Mouse (Mus musculus) midbrain, postnatal 0 days (tissue): ENCODE measurements around the gene Prdm13. TPM values are rescaled to one million over a fixed set of nuclear protein-coding genes. Genes with fewer than 3 reads are reported as not detected.

Experiments used
- ATAC-seq: fragments of 200-750 bp; cut with Nextera tagmentation; 2 replicates; pipeline ENCODE4 v1.8.0; 2017; ENCODE audit warnings: moderate number of reproducible peaks, mild to moderate bottlenecking, moderate TSS enrichment, moderate library complexity; ENCODE audit not compliant: low FRiP score
- DNase-seq: peaks from one replicate; pipeline ENCODE4 v3.0.0-alpha.2; 2015; ENCODE audit warnings: low spot score
- H3K27ac ChIP-seq: fragments of 300-500 bp; sonication (generic); 2 replicates; pipeline ENCODE4 v1.5.1; 2014; ENCODE audit warnings: low read depth, mild to moderate bottlenecking, low read length, mixed read lengths
- H3K27me3 ChIP-seq: fragments of 300-500 bp; sonication (generic); 2 replicates; pipeline ENCODE4 v1.6.1; 2014; ENCODE audit warnings: low read length, control low read depth, mixed read lengths; ENCODE audit not compliant: insufficient read depth
- H3K36me3 ChIP-seq: fragments of 300-500 bp; sonication (generic); 2 replicates; pipeline ENCODE4 v1.6.1; 2014; ENCODE audit warnings: low read length, control low read depth, mixed read lengths; ENCODE audit not compliant: insufficient read depth
- H3K4me1 ChIP-seq: fragments of 300-500 bp; sonication (generic); 2 replicates; pipeline ENCODE4 v1.6.1; 2014; ENCODE audit warnings: mild to moderate bottlenecking, control low read depth, antibody characterized with exemption, low read length, mixed read lengths; ENCODE audit not compliant: insufficient read depth
- H3K4me2 ChIP-seq: fragments of 300-500 bp; sonication (generic); 2 replicates; pipeline ENCODE4 v1.6.1; 2014; ENCODE audit warnings: low read depth, mild to moderate bottlenecking, low read length, mixed read lengths; ENCODE audit not compliant: poor library complexity, severe bottlenecking
- H3K4me3 ChIP-seq: fragments of 300-500 bp; sonication (generic); 2 replicates; pipeline ENCODE4 v1.5.1; 2014; ENCODE audit warnings: low read depth, mild to moderate bottlenecking, low read length, moderate library complexity
- H3K9ac ChIP-seq: fragments of 300-500 bp; sonication (generic); replicated peaks from 2 replicates; pipeline ENCODE4 v1.6.1; 2014; ENCODE audit warnings: mild to moderate bottlenecking, low read length, moderate library complexity, mixed read lengths; ENCODE audit not compliant: poor library complexity, severe bottlenecking
- H3K9me3 ChIP-seq: fragments of 300-500 bp; sonication (generic); 2 replicates; pipeline ENCODE4 v1.6.1; 2016; ENCODE audit warnings: low read length, control low read depth
- CTCF ChIP-seq: IDR thresholded peaks from 2 replicates; pipeline ENCODE4 v1.5.1; 2016; ENCODE audit warnings: antibody characterized with exemption, mild to moderate bottlenecking
- WGBS: fragments of 180-500 bp; shearing (Covaris S2); extraction: QIAGEN DNeasy Blood & Tissue Kit; methylation state at CpG from one replicate; pipeline ENCODE4 v1.1.7; 2014; 5-methylcytosine and 5-hydroxymethylcytosine counted together
- polyA plus RNA-seq: library from polyadenylated mRNA; unstranded; fragments of >200 nt; fragmentation: Nextera tagmentation; extraction: Ambion mirVana; gene quantifications from 2 replicates; pipeline ENCODE4 v1.2.1, GENCODE M21; 2015
- total RNA-seq: library from RNA; depleted of rRNA; stranded (reverse); fragments of >200 nt; gene quantifications from 2 replicates; pipeline ENCODE4 v1.2.3, GENCODE M21; 2014

Prdm13 gene
- total and polyA plus RNA-seq, 2 experiments from 2014 or later = 0.26 to 2.7 TPM

DNA sequence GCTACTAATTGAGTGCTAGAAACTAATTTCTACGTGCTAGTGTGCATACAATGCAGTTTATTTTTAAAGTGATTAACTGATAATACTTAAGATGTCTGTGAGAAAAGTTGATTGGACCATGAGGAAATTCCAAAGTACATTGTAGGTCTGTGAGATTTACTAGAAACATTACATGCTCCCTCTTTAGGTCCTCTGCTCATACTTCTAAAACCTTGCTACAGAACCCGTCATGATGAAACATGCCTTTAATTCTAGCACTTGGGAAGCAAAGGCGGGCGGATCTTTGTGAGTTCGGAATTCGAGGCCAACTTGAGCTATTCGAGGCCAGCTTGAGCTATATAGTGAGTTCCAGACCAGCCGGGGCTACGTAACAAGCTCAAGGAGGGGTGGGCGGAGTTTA lies 4.8 kb downstream of the Prdm13 start:
- WGBS = 6% methylated on average over 10 of the region's 10 CpGs
- DNase-seq (no peak), ATAC-seq (no peak)
- no peak overlapping the region for H3K9ac ChIP-seq
- no peaks in the 10 kb centered on the region for H3K9me3 ChIP-seq
- no peaks in the 10 kb centered on the region for H3K36me3 ChIP-seq
- no peaks in the 10 kb centered on the region for H3K4me1 ChIP-seq
- H3K4me2 ChIP-seq = no peak overlapping the region
- no peak for TF ChIP-seq CTCF
- H3K27me3 ChIP-seq = peaks cover 93% of the 10 kb centered on the region
- H3K4me3 ChIP-seq = no peak overlapping the region
- no peak overlapping the region for H3K27ac ChIP-seq

DNA sequence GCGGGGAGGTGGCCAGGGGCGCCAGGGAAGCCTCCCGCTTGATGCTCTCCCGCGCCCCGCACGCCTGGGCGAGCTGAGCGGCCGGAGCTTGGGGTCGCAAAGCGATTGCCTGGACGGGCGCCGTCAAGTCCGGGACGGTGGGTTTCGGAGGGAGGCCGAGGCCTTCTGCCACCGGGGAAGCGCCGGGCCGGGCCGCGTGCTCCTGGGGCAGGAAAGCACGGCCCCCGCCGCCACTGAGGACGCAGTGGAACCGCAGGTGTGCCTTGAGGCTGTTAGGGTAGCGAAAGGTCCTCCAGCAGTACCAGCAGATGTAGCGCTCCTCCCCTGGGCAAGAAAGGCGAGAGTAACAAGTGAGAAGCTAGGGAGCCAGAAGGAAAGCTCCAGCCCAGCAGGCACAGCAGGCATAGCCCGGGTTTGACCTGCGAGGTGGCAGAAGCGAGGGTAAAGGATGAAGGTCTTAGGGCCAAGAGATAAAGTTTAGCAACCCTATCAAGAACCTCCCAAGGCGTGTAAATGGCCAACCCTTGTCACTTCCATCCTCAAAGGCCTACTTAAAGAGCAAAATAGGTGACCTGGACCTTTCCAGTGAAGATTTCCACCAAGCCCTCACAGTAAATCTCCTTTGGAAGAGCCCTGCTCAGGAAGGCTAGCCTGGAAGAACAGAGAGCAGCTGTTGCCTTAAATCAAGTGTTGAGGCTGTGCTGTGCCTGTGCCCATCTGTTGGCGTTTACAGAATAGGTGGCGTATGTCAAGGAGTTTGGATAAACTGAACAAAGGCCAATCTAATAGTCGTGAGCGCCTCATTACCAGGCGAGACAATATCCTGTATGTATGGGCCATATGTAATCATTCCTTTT lies 5.9 kb downstream of the Prdm13 start:
- H3K9ac ChIP-seq = no peak overlapping the region

DNA sequence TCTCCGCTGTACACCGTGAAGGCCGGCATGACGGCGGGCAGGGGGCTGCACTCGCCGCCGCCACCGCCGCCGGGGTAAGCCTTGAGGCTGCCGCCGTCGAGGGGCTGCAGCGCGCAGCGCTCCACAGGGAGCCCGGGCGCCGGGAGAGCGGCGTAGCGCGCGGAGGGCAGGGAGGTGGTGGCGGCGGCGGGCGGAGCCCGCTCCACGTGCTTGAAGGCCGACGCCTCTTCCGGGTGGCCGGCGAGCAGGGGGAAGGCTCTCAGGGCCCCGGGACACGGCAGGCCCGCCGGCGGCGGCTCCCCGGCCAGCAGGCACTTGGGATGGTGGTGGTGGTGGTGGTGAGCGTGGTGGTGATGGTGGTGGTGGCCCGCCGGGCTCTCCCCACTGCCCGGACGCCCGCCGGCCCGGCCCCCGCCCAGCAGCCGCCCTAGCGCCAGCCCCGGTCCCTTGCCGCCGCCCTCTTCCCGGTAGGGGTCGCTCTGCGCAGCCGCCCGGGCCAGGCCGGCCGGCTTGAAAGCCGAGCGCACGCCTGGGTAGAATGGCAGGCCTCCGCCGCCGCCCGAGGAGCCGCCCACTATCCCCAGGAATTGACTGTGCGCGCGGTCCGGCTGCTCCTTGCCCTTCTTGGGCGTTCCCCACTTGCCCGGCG lies 6.7 kb downstream of the Prdm13 start:
- no peak overlapping the region for H3K9ac ChIP-seq
- H3K27me3 ChIP-seq = peaks cover 85% of the 10 kb centered on the region
- TF ChIP-seq CTCF = no peak
- H3K4me1 ChIP-seq = no peaks in the 10 kb centered on the region
- ATAC-seq (peak; percentile 72), DNase-seq (no peak)
- no peaks in the 10 kb centered on the region for H3K36me3 ChIP-seq
- peak overlapping the region; percentile 36 for H3K4me2 ChIP-seq
- H3K9me3 ChIP-seq = no peaks in the 10 kb centered on the region
- WGBS = 0% methylated on average over 34 of the region's 79 CpGs
- H3K27ac ChIP-seq = no peak overlapping the region
- H3K4me3 ChIP-seq = peak overlapping the region; percentile 25

More for the DNA sequence above, 5.9 kb downstream of the Prdm13 start:
- peaks cover 85% of the 10 kb centered on the region for H3K27me3 ChIP-seq
- no peak overlapping the region; the same call in 1 of the 2 replicates for H3K4me3 ChIP-seq
- DNase-seq (no peak), ATAC-seq (peak; percentile 8; the same call in 1 of the 2 replicates)
- no peaks in the 10 kb centered on the region for H3K9me3 ChIP-seq
- WGBS = 2% methylated on average over 42 of the region's 42 CpGs
- H3K36me3 ChIP-seq = no peaks in the 10 kb centered on the region
- H3K4me2 ChIP-seq = peak overlapping the region; percentile 36
- no peak for TF ChIP-seq CTCF
- no peak overlapping the region for H3K27ac ChIP-seq
- H3K4me1 ChIP-seq = no peaks in the 10 kb centered on the region

DNA sequence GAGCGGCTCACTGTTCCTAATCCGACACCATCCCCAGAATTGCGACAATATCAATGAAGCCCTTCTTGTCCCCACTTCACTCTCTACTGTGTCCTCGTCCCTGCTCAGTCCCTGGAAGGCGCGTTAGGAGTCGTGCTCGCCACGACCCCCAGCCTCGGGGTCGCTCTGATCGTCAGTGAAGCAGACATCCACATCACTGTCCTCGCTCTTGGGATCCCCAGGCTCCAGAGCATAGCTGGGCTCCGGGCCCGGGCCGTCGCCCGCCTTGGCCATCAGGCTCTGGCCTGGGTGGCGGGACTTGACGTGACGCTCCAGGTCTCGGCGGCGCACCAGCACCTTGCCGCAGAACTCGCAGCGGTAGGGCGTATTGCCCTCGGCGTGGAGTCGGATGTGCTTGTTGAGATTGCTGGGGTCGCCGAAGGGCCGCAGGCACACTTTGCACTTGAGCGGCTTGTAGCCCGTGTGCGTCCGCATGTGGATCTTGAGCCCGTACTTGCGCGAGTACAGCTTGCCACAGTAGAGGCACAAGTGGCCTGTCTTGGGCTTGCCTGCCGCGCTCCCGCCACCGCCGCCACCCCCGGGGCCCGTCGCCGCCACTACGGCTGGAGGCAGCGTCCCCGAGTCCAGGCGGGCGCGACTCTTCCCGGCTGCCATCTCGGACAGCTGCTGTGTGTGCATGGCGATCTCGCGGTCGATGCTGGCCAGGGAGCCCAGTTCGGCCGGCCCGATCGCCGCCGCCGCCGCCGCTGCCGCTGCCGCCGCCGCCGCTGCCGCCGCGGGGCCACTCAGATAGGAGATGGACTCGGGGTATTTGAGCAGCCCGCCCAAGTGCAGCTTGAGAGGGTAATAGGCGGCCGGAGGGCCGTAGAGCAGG lies 7.4 kb downstream of the Prdm13 start:
- peaks cover 80% of the 10 kb centered on the region for H3K27me3 ChIP-seq
- H3K4me1 ChIP-seq = no peaks in the 10 kb centered on the region
- WGBS = under 1% methylated on average over 68 of the region's 84 CpGs
- H3K9ac ChIP-seq = no peak overlapping the region
- H3K27ac ChIP-seq = no peak overlapping the region
- no peaks in the 10 kb centered on the region for H3K36me3 ChIP-seq
- TF ChIP-seq CTCF = no peak
- H3K4me2 ChIP-seq = peak overlapping the region; percentile 36
- peak overlapping the region; percentile 25 for H3K4me3 ChIP-seq
- ATAC-seq (peak; percentile 42), DNase-seq (no peak)
- no peaks in the 10 kb centered on the region for H3K9me3 ChIP-seq

DNA sequence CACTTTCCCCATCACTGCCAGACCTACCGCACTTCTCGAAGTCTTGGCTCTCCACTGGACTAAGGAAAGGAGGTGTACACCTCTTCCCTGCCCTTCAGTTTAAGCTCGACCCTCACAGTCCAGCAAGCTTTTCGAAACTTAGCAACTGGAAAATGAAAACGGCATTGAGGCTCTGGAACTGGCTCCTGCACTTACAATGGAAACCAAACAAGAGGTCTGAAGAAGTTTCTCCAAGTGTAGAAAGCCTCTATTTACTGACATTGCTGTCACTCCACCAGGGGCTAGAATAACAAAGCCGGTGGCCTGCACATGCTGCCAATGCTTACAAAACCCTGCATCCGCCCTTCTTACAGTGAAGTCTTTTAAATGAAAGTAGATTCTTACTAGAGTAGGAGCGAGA lies 11.1 kb downstream of the Prdm13 start:
- Histone ChIP-seq H3K36me3 (no peaks in the 10 kb centered on the region), H3K9me3 (no peaks in the 10 kb centered on the region), H3K27me3 (peaks cover 68% of the 10 kb centered on the region), H3K4me3 (no peak overlapping the region), H3K4me2 (no peak overlapping the region), H3K9ac (no peak overlapping the region), H3K4me1 (no peaks in the 10 kb centered on the region), H3K27ac (no peak overlapping the region)
- ATAC-seq (no peak), DNase-seq (no peak)
- WGBS = 4% methylated on average over 8 of the region's 8 CpGs
- no peak for TF ChIP-seq CTCF
